Mouse (Mus musculus): ENCODE results near the gene 2310030G06Rik. TPM values are rescaled to one million over a fixed set of nuclear protein-coding genes. Genes with fewer than 3 reads are reported as not detected.

Gene 2310030G06Rik
- polyA plus RNA-seq, 1 experiment from 2014 or later = 12.7 TPM

DNA sequence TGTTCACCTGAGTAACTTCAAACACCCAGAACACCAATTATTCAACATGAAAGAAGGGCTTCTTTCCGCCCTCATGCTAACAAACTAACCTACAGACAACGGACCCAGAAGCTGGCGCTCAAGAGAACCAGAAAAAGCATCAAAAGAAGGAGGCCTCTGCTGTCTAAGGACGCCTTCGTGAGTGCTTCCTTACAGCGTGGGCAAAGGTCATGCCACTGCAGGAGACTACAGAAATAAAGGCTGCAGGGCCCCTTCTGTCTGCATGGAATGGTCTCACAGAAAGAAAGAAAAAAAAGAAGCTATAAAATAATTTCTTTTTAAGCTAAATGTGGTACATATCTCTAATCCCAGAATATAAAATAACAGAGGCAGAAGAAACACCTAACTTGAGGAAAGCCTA, 41.4 kb downstream of the 2310030G06Rik start:
- no peak overlapping the region for H3K9ac ChIP-seq (ENCODE audit: low read length)
- no peak overlapping the region for H3K27ac ChIP-seq (ENCODE audit: low read depth)
- WGBS = 63% methylated on average over 6 of the region's 6 CpGs
- no peaks in the 10 kb centered on the region; the same call in 1 of the 2 replicates for H3K27me3 ChIP-seq (replicated peaks; ENCODE audit: control insufficient read depth, insufficient read depth, low read length)
- H3K9me3 ChIP-seq (ENCODE audit: control insufficient read depth, low read length) = no peaks in the 10 kb centered on the region
- no peaks in the 10 kb centered on the region for H3K36me3 ChIP-seq (ENCODE audit: control insufficient read depth, insufficient read depth, low read length)
- H3K4me1 ChIP-seq (replicated peaks; ENCODE audit: control insufficient read depth, insufficient read depth, low read length) = no peaks in the 10 kb centered on the region
- H3K4me3 ChIP-seq (ENCODE audit: low read depth, low read length) = no peak overlapping the region
- ATAC-seq (replicated peaks; ENCODE audit: low FRiP score, low TSS enrichment, low read depth) (no peak), DNase-seq (ENCODE audit: low spot score) (no peak)
- H3K4me2 ChIP-seq (ENCODE audit: low read length) = no peak overlapping the region

DNA sequence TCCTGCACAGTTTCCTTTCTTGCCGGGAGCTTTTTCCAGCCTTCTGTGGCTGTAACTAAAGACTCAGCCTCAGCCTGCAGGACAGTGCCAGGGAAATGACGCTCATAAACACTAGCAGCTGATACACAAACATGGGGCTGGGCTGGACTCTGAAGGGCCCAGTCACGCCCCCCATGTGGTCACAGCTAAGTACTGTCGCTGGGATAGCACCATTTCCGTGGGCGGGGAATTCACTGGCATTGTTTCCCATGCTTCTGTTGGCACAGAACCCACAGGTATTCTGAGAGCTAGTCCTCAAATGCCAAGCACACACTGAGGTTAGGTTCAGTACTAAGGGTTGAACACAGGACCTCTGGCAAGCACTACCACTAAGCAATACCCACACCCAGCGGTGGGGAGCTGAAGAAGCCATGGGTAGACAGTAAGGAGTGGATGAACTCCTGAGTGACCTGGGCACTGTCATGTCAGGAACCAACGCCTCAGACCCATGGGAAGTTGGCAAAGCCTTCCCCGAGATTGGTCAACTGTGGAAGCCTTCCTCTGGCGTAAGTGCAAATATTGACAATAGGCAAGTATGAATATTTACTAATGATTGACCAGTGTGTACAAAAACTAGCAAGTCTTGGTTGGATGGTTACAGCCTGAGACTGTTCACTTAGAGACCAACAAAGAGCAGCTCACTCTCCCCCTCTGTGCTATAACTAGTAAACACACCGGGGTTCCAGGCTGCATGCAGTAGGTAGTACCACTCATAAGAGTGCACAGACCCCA, 45.2 kb downstream of the 2310030G06Rik start:
- ATAC-seq (replicated peaks; ENCODE audit: low FRiP score, low TSS enrichment, low read depth) = no peak
- DNase-seq (ENCODE audit: low spot score) = no peak

DNA sequence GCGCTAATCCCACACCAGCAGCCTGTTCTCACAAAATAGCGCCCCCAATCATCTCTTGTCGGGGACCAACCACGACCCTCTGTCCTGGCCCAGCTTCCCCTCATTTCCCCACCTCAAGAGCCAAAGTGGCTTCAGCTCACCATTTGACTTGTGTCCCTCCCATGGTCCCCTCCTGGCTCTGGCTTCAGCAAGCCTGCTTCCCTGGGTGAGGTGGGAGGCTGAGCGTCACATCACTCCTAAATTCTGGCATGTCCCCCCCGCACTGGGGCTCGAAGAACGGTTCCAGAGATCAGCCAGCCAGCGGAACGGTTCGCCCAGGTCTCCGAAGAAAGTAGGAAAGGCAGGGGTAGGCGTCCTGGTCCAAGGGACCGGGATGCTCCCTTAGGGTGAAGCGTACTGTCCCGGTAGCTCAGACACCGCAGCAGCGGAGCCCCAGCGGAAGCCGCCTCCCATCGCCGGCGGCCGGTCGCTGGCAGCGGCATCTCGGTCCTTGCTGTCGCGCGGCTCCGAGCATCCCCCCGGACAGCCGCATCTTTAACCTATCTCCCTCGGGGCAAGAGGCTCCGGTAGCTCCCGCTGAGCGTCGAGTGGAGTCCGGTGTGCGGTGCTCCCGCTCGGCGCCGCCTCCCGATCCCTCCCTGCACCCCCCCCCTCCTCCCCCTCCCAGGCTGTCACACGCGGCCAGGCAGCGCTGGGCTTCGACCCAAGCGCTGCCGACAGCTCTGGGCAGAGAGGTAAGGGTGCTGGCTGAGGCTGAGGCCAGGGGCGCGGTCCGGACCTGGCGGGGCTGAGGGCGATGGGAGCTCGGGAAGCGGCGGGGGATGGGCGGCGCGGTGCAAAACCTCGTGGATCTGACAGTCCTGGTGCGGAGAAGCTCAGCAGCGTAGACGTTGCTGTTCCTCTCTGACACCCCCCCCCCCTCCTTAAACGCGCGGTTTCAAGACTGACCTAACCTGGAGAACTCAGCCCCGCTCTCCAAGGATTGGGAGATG, 47.6 kb downstream of the 2310030G06Rik start:
- Histone ChIP-seq H3K4me1 (replicated peaks; ENCODE audit: control insufficient read depth, insufficient read depth, low read length) (peaks cover 5% of the 10 kb centered on the region), H3K36me3 (ENCODE audit: control insufficient read depth, insufficient read depth, low read length) (no peaks in the 10 kb centered on the region), H3K4me2 (ENCODE audit: low read length) (peak overlapping the region; percentile 99), H3K27ac (ENCODE audit: low read depth) (no peak overlapping the region), H3K9me3 (ENCODE audit: control insufficient read depth, low read length) (no peaks in the 10 kb centered on the region), H3K27me3 (replicated peaks; ENCODE audit: control insufficient read depth, insufficient read depth, low read length) (peaks cover 14% of the 10 kb centered on the region; the same call in 1 of the 2 replicates), H3K9ac (ENCODE audit: low read length) (peak overlapping the region; percentile 22), H3K4me3 (ENCODE audit: low read depth, low read length) (peak overlapping the region; percentile 59)
- DNase-seq (ENCODE audit: low spot score) (peak; percentile 72), ATAC-seq (replicated peaks; ENCODE audit: low FRiP score, low TSS enrichment, low read depth) (peak; percentile 63)
- under 1% methylated on average over 63 of the region's 70 CpGs for WGBS

More for the DNA sequence above, 45.2 kb downstream of the 2310030G06Rik start:
- Histone ChIP-seq H3K27ac (ENCODE audit: low read depth) (no peak overlapping the region), H3K36me3 (ENCODE audit: control insufficient read depth, insufficient read depth, low read length) (no peaks in the 10 kb centered on the region), H3K9ac (ENCODE audit: low read length) (no peak overlapping the region), H3K4me1 (replicated peaks; ENCODE audit: control insufficient read depth, insufficient read depth, low read length) (peaks cover 5% of the 10 kb centered on the region), H3K4me3 (ENCODE audit: low read depth, low read length) (no peak overlapping the region), H3K9me3 (ENCODE audit: control insufficient read depth, low read length) (no peaks in the 10 kb centered on the region), H3K4me2 (ENCODE audit: low read length) (no peak overlapping the region), H3K27me3 (replicated peaks; ENCODE audit: control insufficient read depth, insufficient read depth, low read length) (peaks cover 14% of the 10 kb centered on the region; the same call in 1 of the 2 replicates)
- 60% methylated on average over 11 of the region's 11 CpGs for WGBS

DNA sequence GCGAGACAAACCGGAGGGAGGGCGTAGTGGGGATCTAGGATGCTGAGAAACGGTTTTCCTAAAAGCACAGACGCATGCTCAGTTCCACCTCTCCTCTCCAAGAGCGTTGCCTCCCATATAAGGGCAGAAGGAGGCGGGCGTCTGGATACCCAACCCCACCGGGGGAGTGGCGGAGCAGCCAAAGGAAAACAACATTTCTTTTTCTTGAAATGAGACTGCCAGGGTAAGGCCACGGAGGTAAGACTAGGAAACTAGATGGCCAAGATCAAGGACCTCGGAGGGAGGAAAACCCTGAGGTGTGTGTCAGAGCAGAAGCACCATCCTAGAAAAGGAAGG, 48.7 kb downstream of the 2310030G06Rik start:
- peak; percentile 76 for DNase-seq (ENCODE audit: low spot score)
- Histone ChIP-seq H3K36me3 (ENCODE audit: control insufficient read depth, insufficient read depth, low read length) (no peaks in the 10 kb centered on the region), H3K4me3 (ENCODE audit: low read depth, low read length) (peak overlapping the region; percentile 59; the same call in 1 of the 2 replicates), H3K9me3 (ENCODE audit: control insufficient read depth, low read length) (no peaks in the 10 kb centered on the region), H3K27me3 (replicated peaks; ENCODE audit: control insufficient read depth, insufficient read depth, low read length) (peaks cover 14% of the 10 kb centered on the region; the same call in 1 of the 2 replicates), H3K4me2 (ENCODE audit: low read length) (peak overlapping the region; percentile 99), H3K4me1 (replicated peaks; ENCODE audit: control insufficient read depth, insufficient read depth, low read length) (peaks cover 10% of the 10 kb centered on the region), H3K9ac (ENCODE audit: low read length) (peak overlapping the region; percentile 22; the same call in 1 of the 2 replicates), H3K27ac (ENCODE audit: low read depth) (no peak overlapping the region)
- 0 out of 2 replicates have a peak, but pooled peaks have one; percentile 35 for ATAC-seq (replicated peaks; ENCODE audit: low FRiP score, low TSS enrichment, low read depth)
- under 1% methylated on average over 12 of the region's 12 CpGs for WGBS

DNA sequence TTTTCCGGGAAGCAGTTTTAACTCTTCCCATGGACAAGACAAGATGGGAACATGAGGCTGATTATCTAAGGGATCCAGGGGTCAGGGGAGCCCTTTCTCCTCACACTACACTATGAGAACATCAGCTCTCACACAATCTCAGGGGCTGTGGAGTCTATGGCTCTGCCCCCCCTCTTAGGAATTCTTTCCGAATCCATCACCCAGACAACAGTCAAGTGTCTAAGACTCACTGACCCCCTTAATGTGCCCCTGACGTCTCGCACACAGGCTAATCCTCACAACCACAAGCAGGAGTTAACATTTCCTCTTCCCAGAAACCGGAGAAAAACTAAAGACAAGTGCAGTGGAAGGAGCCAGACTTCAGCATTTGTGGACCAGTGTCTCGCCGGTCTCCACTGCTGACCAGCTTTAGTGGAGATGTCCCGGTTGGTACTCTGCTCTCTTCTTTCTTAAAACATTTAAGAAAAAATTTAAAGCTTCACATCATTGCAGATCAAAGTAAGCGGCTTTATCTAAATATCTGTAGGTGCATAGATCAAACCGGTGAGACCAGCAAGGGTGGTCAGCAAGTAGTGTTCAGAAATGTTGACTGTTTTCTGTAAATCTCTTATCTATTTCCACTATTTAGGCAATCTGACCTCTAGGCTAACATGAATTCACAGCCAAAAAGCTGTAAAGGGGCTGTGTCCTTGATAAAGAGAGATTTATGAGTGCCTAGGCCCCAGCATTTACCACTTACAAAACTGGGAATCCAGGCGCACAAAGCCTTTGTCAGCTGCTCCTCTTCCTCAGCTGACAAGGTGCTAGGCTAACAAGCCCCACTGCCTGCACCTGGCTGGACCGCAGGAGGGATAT, 49.3 kb downstream of the 2310030G06Rik start:
- peaks cover 14% of the 10 kb centered on the region; the same call in 1 of the 2 replicates for H3K27me3 ChIP-seq (replicated peaks; ENCODE audit: control insufficient read depth, insufficient read depth, low read length)
- no peak for ATAC-seq (replicated peaks; ENCODE audit: low FRiP score, low TSS enrichment, low read depth)
- peak overlapping the region; percentile 59; the same call in 1 of the 2 replicates for H3K4me3 ChIP-seq (ENCODE audit: low read depth, low read length)
- DNase-seq (ENCODE audit: low spot score) = no peak
- H3K9me3 ChIP-seq (ENCODE audit: control insufficient read depth, low read length) = no peaks in the 10 kb centered on the region
- WGBS = 55% methylated on average over 12 of the region's 12 CpGs
- peaks cover 11% of the 10 kb centered on the region for H3K4me1 ChIP-seq (replicated peaks; ENCODE audit: control insufficient read depth, insufficient read depth, low read length)
- peak overlapping the region; percentile 22; the same call in 1 of the 2 replicates for H3K9ac ChIP-seq (ENCODE audit: low read length)
- no peak overlapping the region for H3K27ac ChIP-seq (ENCODE audit: low read depth)
- H3K4me2 ChIP-seq (ENCODE audit: low read length) = peak overlapping the region; percentile 99
- H3K36me3 ChIP-seq (ENCODE audit: control insufficient read depth, insufficient read depth, low read length) = no peaks in the 10 kb centered on the region

DNA sequence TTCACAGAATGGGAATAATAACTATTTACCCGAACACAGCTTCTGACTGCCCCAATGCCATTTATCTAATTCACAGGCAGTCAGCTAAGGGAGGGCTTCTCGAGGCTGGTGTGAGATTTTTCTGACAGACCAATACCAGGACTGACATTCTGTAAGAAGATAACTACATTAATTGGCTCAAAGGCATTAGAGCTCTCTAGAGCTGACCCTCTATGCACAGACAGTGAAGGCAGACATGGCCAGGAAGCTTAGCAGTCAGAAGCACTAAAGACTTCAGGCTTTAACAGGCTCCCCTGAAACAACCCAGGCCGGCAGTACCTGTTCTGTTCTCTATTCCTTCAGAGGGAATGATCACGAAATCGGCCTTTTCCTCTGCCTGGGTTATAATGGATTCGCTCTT, 51.2 kb downstream of the 2310030G06Rik start:
- 87% methylated on average over 6 of the region's 6 CpGs for WGBS
- Histone ChIP-seq H3K4me2 (ENCODE audit: low read length) (no peak overlapping the region), H3K9ac (ENCODE audit: low read length) (no peak overlapping the region), H3K9me3 (ENCODE audit: control insufficient read depth, low read length) (no peaks in the 10 kb centered on the region), H3K27ac (ENCODE audit: low read depth) (no peak overlapping the region), H3K27me3 (replicated peaks; ENCODE audit: control insufficient read depth, insufficient read depth, low read length) (peaks cover 14% of the 10 kb centered on the region; the same call in 1 of the 2 replicates), H3K36me3 (ENCODE audit: control insufficient read depth, insufficient read depth, low read length) (no peaks in the 10 kb centered on the region), H3K4me1 (replicated peaks; ENCODE audit: control insufficient read depth, insufficient read depth, low read length) (peaks cover 11% of the 10 kb centered on the region), H3K4me3 (ENCODE audit: low read depth, low read length) (no peak overlapping the region)
- ATAC-seq (replicated peaks; ENCODE audit: low FRiP score, low TSS enrichment, low read depth) = no peak
- no peak for DNase-seq (ENCODE audit: low spot score)

DNA sequence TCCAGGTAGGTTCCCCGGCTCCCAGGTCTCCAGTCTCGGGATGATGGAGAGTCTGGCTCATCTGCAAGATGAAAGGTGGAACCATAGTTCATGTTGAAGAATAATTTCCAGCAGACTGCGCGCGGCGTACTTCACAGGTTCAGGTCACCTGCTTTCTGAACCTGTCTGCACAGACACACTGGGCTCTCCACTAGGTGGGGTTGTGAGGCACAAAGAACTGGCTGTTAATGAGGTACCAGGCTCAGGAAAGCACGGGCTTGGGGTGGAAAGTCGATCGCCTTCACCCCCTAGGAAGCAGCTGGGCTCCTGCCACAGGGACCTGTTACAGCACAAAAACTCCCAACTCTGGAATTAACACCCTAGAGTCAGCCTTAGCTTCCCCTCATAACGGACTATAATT, 52.7 kb downstream of the 2310030G06Rik start:
- Histone ChIP-seq H3K9me3 (ENCODE audit: control insufficient read depth, low read length) (no peaks in the 10 kb centered on the region), H3K27ac (ENCODE audit: low read depth) (no peak overlapping the region), H3K36me3 (ENCODE audit: control insufficient read depth, insufficient read depth, low read length) (0 out of 2 replicates have a peak, but pooled peaks cover 3% of the 10 kb centered on the region), H3K4me2 (ENCODE audit: low read length) (0 out of 2 replicates have a peak overlapping the region, but pooled peaks have one; percentile 7), H3K27me3 (replicated peaks; ENCODE audit: control insufficient read depth, insufficient read depth, low read length) (0 out of 2 replicates have a peak, but pooled peaks cover 8% of the 10 kb centered on the region), H3K4me1 (replicated peaks; ENCODE audit: control insufficient read depth, insufficient read depth, low read length) (peaks cover 11% of the 10 kb centered on the region), H3K9ac (ENCODE audit: low read length) (no peak overlapping the region), H3K4me3 (ENCODE audit: low read depth, low read length) (no peak overlapping the region)
- 18% methylated on average over 10 of the region's 10 CpGs for WGBS
- peak; percentile 71 for DNase-seq (ENCODE audit: low spot score)
- ATAC-seq (replicated peaks; ENCODE audit: low FRiP score, low TSS enrichment, low read depth) = peak; percentile 37; the same call in 1 of the 2 replicates

Data from intestine, embryonic 14.5 days (tissue).